Mouse (Mus musculus) liver, postnatal 0 days (tissue): ENCODE data around the gene Asb16.

Source experiments
- CTCF ChIP-seq: sonication (generic); IDR thresholded peaks from 2 replicates; pipeline ENCODE4 v1.5.1; 2016; ENCODE audit warnings: antibody characterized with exemption, low read depth
- EP300 ChIP-seq: IDR thresholded peaks from 2 replicates; pipeline ENCODE4 v1.6.1; 2016; ENCODE audit warnings: antibody characterized with exemption, low read depth, mild to moderate bottlenecking

DNA sequence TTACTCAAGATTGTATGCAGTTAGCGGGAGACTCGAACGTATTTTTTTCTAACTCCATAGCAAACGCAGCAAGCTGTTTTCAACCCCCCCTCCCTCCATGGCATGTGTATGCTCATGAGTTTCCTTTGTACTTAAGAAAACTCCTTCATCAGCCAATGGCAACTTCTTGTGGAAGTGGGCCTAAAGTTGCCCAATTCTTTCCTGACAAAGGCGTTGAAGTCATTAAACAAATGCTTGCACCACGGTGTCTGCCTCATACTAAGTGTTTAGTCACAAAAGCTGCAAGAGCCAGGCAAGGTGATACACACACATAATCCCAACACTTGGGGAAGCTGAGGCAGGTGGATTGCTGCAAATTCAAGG is 22.3 kb upstream of the Asb16 start:
- no peak for TF ChIP-seq CTCF
- TF ChIP-seq EP300: no peak
